Mouse (Mus musculus): ENCODE data around the gene Marveld2. TPM values are rescaled to one million over a fixed set of nuclear protein-coding genes. Genes with fewer than 3 reads are reported as not detected.
A peak's percentile ranks its signal among the peaks of the same experiment; 100 is the strongest.

Marveld2 gene
- polyA plus RNA-seq, 3 experiments from 2014 or later, result 4.3 to 9.7 (median 7.9) TPM

DNA sequence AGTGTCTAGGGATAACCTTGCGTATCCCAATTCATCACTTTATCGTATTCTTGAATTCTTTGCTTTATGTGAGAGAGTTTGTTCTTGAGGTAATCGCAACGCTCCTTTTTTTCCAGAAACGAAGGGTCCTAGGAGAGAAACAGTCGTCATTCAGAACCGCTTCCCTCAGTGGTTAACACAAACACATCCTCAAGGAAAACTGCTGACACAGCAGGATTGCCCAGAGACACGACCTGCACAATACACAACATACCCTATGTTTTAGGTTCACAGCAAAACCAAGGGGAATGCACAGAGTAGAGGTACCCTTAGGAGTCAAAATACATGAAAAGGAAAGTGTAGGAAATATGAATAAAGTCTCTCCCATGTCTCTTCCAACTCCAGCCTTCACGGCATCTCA lies 19.5 kb downstream of the Marveld2 start:
- no peak for ATAC-seq

DNA sequence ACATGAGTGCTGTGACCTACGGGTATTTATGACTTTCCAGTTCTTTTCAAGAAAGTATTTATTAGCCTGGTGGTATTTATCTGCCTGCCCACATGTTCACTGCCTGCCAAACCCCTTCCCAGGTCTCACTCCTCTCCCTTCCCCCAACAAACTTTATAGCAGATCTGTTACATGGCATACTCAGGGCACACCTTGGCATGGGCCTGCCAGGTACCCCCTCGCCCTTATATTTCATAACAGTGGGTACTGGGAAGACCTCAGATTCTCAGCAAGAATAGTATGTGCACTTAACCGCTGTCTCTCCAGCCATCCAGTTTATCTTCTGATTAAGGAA lies 21.3 kb downstream of the Marveld2 start:
- ATAC-seq, result no peak

DNA sequence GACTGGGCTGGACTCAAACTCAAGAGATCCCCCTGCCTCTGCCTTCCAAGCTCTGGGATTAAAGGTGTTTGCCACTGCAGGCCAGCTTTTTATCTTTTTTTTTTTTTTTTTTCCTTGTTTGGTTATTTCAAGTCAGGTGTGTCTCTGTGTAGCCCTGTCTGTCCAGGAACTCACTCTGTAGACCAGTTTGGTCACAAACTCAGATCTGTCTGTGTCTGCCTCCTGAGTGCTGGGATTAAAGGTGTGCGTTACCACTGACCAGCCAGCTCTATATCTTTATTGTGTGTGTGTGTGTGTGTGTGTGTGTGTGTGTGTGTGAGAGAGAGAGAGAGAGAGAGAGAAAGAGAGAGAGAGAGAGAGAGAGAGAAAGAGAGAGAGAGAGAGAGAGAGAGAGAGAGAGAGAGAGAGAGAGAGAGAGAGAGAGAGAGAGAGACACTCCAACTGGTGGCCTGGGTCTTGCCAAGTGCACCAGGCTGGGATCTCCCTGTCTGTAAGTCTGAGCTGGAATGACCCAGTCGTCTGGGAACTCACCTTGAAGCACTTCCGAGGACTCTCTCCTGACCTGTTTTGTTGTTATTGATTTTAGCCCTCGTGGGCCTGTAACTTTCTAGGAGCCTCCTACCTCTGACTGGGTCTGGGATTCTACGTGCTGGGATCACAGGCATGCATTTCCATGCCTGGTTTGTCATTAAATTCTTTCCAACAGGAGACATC lies 21.8 kb downstream of the Marveld2 start:
- ATAC-seq, result no peak

DNA sequence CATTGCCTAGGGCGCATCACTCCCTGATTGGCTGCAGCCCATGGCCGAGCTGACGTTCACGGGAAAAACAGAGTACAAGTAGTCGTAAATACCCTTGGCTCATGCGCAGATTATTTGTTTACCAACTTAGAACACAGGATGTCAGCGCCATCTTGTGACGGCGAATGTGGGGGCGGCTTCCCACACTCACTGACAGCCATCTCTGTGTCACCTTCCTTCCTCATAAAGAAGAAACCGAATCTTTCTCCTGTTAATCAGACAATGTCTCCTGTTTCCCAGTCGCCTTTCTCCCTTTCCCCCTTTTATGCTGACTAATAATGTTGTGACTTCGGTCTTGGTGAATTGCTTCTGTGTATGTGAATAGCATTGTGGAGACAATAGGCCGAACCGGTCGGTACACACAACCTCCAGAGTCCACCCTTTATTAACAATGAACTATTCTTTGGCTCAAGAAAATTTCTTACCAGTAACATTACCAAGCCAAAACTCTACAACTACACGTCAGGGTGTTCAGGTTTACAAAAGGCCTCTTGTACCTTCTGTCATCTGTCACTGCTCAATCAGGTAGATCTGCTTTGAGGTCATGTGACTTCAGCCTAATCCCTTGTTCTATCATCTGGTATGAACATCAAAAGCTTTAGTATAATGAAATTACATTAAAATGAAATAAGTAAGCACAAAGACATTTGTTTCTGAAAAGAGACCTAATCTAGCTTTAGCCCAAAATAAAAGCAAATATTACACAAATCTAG lies 22.6 kb downstream of the Marveld2 start:
- ATAC-seq, result peak; percentile 95

DNA sequence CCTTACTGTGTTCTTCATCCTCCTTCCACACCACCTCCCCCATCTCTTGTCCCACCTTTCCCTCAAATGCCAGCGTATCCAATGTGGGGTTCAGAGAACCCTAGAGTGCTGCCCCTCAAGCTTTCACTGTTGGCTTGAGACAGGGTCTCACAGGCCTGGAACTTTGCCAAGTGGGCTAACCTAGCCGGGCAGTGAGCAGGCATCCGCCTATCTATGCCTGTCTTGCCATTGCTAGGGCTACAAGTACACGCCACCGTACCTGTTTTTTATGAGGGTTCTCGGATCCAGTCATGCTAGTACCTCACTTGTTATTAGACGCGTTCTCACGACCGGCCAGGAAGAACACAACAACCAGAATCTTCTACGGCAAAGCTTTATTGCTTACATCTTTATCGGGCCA lies 28.1 kb downstream of the Marveld2 start:
- peak; percentile 54 for ATAC-seq

DNA sequence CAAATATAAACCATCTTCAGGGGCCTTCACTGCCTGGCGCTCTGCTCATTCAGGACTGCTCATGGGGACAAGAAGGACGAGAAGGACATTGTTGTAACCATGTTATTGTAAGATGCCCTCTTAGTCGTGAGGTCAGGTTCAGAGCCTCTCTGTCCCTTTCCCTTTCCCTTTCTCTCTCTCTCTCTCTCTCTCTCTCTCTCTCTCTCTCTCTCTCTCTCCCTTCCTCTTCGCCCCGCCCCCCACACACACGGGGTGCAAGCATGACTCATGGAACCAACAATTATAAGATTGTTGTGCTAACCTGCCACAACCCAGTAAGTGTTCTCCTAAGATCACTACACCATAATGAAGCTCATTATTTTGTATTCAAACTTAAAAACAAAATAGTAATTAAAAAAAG lies 34.6 kb downstream of the Marveld2 start:
- no peak for ATAC-seq

DNA sequence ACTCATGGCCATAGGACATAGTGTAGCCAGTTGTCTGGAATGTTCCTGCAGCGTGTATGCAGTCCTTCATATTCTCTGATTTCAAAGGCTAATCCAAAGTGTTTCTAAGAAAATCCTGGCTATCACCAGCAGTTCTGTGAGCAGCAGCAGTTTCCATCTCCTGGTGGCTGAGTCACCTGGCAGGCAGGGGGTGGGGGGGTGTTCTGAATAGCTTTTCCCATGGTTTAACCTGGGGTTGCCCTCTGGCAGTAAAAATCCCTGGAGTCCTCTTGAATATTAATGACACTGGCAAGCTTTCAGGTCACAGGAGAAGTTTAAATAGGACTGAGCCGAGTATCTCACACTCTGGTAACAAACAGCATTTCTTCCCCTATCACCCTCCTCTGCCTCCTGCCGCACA lies 35.1 kb downstream of the Marveld2 start:
- no peak for ATAC-seq

DNA sequence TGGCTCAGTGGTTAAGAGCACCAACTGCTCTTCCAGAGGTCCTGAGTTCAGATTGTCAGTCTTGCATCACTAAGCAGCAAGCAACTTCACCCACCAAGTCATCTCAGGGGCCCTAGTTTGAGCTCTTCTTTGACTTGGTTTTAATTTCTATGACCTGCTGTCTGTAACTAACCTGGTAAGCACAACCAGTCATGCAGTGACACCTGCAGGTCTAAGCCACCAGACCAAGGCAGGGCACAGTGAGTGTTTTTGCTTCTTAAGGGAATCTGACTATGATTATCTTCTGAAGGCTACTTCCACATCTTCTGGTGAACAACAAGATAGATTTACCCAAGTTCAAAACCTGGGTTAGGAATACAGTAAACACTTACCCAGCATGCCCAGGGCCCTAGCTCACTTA lies 36.8 kb downstream of the Marveld2 start:
- ATAC-seq, result no peak

DNA sequence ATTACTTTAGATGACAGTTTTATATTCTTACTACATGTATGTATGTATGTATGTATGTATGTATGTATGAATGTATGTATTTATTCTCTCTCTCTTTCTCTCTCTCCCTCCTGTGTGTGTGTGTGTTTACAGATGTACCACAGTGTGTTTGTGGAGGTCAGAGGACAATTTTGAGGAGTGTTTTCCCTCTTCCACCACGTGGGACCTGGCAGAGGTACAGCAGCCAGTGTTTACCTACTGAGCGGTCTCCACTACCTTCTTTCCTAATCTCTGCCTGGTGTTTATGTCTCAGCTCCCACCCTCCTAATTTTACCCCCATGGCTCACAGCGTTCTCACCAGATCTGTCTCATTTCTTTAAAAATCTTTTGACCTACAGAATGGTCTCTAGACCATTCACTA lies 37.6 kb downstream of the Marveld2 start:
- ATAC-seq, result no peak

DNA sequence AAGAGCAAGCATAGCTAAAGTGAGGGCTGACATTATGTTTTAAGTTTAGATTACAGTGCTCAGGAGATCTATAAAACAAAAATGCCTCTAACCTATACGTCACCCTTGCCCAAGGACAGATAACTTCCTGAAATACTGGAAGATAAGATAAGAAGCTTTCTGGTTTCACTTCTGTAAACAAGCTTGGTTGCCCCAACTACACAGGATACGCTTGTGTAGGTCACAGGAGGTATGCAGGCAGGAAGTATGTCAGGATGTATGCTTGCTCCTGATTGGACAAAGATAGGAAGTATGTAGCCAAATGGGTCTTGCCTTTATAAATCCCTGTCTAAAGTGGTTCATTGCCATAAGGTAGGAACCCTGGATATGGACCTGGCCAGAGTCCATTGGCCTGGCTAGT lies 40.8 kb downstream of the Marveld2 start:
- ATAC-seq, result peak; percentile 90

DNA sequence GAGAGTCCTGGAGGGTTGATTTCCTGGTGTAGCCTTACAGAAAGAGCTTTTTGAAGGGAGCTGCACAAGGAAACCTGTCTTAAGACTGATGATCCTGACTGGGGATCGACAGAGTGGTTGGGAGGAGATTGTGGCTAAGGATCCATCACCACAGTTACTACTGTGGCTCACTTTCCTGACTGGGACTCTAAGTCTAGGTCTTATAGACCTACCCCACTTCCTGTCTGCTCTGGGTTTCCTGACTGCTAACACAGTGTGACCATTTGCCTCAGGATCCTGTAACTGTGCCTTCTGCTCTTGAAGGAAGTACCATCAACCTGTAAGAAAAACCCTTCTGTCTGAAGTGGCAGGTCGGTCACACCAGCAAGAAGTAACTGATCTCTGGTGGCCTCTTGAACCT lies 46.1 kb downstream of the Marveld2 start:
- ATAC-seq, result no peak

DNA sequence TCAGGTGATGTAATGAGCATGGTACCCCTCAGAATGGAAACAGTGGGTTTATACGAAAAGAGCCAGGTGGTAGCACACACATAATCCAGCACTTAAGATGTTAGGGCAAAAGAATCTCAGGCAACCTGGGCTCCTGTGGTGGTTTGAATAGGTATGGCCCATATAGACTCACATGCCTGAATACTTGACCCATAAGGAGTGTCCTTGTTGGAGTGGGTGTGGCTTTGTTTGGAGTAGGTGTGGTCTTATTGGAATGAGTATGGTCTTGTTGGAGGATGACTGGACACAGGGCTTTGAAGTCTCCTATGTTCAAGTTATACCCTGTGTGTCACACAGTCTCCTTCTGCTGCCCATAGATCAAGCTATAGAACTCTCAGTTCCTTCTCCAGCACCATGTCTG lies 48.4 kb downstream of the Marveld2 start:
- ATAC-seq, result no peak

DNA sequence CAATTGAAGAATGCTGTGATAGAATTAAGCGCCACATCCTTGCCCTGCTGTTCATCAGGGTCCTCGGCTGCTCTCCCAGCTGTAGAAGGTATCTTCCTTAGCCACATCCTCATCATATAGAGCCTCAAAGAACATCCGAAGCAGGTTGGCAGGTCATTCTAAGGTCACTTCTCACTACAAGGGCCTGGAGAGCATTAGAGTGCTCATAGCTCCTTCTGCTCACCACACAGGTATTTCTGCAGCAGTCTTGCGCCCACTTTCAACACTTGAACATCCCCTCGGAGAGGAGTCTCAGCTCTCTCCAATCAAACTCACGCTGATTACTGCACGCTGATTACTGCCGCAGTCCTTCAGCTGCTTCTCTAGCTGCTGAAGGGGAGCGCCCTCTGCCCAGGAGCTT lies 57.3 kb downstream of the Marveld2 start:
- ATAC-seq, result no peak

DNA sequence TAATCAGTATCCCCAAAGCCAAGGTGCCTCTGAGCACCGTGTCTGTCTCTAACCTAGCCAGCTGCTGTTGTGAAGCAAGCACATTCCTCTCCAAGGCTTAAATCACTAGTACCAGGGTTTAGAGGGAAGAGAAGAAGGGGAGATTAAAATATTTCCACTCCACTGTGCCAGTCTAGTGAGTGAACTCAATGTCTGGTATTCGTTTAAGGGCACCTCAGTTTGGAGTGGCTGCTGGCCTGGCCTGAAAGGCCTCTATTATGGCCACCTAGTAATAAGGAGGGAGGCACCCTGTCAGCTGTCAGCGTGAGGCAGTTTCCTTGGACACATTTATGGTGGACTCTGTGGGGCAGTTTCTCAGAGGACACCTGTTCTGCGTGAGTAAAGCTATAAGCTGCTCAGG lies 59.8 kb downstream of the Marveld2 start:
- ATAC-seq, result no peak

DNA sequence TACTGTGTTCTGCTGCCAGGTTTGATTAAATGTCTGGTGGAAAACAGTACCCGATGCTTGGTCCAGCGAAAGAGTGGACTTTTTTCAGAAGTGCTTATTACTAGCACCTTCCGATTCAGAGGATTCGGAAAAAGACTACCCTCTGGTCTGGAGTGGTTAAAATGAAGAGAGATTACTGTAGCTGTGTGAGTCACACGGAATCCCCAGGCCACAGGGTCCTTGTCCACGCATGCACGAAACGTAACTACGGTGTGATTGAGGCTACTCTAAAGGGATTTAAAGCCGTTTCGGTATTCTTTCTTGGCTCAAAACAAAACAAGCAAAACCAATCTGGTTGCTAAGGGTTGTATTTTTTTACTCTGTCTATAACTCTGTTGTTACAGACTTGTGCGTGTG lies 63.7 kb downstream of the Marveld2 start:
- ATAC-seq, result no peak

DNA sequence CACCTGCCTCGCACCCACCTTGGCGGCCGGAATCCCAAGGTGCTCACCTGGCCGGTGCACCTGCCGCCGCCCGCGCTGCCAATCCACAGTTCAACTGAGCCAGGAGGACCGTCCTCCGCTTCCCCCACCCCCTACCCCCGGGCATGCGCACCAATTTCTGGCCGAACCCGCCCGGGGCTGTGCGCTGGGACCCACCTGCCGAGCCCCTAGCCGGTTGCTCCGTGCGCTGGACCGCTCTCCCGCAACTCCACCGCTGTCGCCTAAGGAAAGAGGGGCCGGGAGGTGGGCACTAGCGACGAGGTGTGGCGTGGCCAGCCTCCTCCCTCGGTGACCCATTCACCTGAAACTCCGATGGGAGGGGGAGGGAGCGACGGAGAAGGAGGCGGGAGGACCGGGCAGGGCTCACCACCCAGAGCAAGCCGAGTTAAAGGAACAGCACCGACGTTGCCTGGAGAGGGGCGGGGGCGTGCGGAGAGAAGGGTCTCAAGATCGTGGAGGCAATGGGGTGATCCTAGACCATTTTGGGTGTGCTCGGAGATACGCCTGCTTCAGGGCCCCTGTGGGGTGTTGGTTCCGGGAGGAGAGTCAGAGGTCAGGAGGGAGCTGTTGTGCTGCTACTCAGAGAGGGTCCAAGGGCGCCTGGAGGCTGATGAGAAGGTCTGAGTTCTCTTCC lies 64.3 kb downstream of the Marveld2 start, which contains the start of gene Ocln:
Ocln (minus strand) TSS at position 350 of the 673 bp plus-strand sequence.
- peak; percentile 38 for ATAC-seq

DNA sequence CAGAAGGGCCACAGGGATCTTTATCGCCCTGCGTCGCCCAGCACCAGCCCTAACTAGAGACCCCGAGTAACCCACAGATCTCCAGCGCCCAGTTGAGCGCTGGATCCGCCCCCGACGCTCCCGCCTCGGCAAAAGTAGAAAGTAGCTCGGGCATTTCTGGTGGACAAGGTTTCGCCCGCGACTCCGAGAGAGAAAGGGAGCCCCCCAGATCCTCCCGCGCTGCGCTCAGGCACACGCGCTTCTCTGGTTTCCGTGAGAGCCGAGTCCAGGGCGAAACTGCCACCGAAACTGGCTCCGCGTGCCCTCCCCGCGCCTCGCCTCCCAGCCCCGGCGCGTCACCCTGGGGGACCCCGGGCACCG lies 64.8 kb downstream of the Marveld2 start:
- peak; percentile 21 for ATAC-seq

DNA sequence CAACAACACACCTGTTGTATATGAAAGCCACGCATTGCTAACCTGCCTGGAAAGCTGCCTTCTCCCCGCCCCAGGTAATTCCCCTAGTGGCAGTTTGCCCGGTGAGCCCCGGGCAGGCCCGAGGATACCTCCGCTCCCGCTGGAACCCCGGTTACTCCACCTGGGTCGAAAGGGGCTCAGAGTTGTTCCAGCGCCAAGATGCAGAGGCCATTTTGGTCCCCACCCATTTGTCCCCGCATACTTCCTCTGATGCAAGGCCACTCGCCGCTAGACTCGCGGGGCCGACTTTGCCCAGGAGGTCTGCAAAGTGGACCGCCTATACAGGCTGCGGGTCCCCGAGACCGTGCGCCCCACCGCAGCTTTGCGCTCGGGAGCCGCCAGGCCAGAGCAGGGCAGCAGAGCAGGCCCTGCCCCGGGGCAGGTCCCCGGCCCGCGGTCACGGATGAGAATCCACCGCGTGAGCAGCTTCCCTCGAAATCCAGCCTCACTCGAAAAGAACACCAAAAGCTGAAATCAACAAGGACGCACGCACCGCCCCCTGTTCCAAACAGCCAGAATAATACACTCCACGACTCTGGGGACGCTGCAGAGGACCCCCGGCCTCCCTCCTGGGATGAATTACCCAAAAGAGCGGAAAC lies 65.3 kb downstream of the Marveld2 start:
- no peak for ATAC-seq

DNA sequence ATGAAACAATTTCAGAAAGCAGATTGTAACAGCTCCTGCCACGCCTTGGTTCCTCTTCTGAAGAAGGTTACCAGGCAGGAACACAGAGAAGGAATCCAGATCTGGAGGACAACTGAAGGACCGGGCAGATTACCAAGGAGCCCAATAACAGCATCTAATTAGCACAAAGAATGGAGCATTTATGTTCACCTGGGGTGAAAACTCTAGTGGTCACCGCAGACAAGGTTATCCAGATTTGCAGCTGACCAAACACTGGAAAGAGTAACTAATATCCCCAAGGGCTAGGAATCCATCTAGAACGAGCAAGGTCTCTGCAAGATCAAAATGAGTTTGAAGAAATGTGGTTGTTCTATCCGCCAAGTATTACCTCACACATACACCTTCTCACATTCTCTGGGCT lies 69.5 kb downstream of the Marveld2 start:
- no peak for ATAC-seq
